Comparison of ENCODE assay signal across 14 mouse cellular contexts in genomic region chr7:90035396-90035795, GRCm38 (mm10).
"Had no signal": no experiment of that assay in that cellular context is flagged by ENCODE, and none has a peak within 500 bp of the region (broad histone marks: within the 10 kb centered on the region; RNA-seq: fewer than 3 reads in every experiment).

No protein-coding gene starts in this region.

- H3K9me3 ChIP-seq: limb, embryonic 12.5 days; megakaryocyte, embryonic 14.5 days; midbrain, embryonic 13.5 days; neural tube, embryonic 15.5 days had no signal

- DNase-seq: kidney, adult 11 months; kidney, adult 9 months; kidney, postnatal 10 days; kidney, postnatal 4 days; lung, adult 2 months; lung, postnatal 14 days; right cerebral cortex, adult 18-20 months; right cerebral cortex, postnatal 25 days; thymus, adult 18-20 months; thymus, postnatal 14 days had no signal

- H3K27me3 ChIP-seq: limb, embryonic 12.5 days; midbrain, embryonic 13.5 days; neural tube, embryonic 15.5 days had no signal

- H3K27ac ChIP-seq: limb, embryonic 12.5 days; midbrain, embryonic 13.5 days; neural tube, embryonic 15.5 days had no signal

- H3K4me3 ChIP-seq: limb, embryonic 12.5 days; megakaryocyte, embryonic 14.5 days; midbrain, embryonic 13.5 days; neural tube, embryonic 15.5 days had no signal

- ATAC-seq: midbrain, embryonic 13.5 days had no signal

- H3K9ac ChIP-seq: limb, embryonic 12.5 days; midbrain, embryonic 13.5 days; neural tube, embryonic 15.5 days had no signal

- H3K4me2 ChIP-seq: limb, embryonic 12.5 days; midbrain, embryonic 13.5 days; neural tube, embryonic 15.5 days had no signal

- H3K36me3 ChIP-seq: limb, embryonic 12.5 days; midbrain, embryonic 13.5 days; neural tube, embryonic 15.5 days had no signal
